Mouse (Mus musculus): ENCODE results near the gene Gm20696. TPM values are rescaled to one million over a fixed set of nuclear protein-coding genes. Genes with fewer than 3 reads are reported as not detected.

The Gm20696 gene
- polyA plus RNA-seq, 1 experiment, result 3.0 TPM

DNA sequence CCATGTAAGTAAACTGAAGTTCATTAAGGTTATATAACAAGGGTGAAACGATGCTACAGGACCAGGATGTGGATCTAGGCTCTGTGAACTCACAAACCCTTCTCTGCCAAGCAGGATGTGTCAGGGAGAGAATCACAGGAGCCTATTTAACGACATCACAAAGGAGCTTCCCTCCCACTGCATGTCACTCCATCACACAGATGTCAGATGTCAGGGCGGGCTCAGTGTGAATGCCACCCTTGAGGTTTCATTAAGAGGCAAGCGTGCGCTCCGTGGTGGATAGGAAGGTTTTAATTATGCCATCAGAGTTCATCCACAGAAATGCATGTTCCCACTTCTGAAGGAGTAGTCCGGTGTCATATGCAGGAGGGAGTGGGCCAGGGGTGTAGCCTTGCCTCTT is 60.5 kb downstream of the Gm20696 start:
- TF ChIP-seq POLR2A (IDR thresholded peaks at IDR 0.05; ENCODE audit: extremely low read depth, insufficient read depth, low read length), result no peak
- no peak overlapping the region for H3K4me3 ChIP-seq (ENCODE audit: insufficient read depth, low read length)
- peaks cover 2% of the 10 kb centered on the region; the same call in 1 of the 2 replicates for H3K4me1 ChIP-seq (ENCODE audit: control insufficient read depth, insufficient read depth, low read length)
- no peak overlapping the region for H3K27ac ChIP-seq (ENCODE audit: insufficient read depth, low read length)

DNA sequence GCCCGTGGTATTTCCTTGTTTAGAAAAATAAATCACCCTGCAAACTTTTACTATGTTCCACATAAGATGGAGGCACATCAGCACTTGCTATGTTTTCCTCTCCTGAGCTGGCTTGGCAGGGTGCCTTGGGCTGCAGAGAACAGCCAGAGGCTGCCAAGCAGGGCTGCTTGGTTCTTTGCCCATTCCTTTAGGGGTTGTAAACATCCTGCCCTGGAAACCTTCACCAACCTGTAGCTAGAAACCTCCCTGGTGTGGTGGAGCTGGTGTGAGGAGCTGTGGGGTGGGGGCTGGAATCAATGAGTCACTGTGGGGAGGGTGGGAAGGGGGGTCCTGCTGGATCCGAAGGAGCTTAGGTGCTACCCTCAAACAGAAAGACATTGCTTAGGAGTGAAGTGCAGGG is 61.8 kb downstream of the Gm20696 start:
- Histone ChIP-seq H3K27ac (ENCODE audit: insufficient read depth, low read length) (no peak overlapping the region), H3K4me1 (ENCODE audit: control insufficient read depth, insufficient read depth, low read length) (peaks cover 2% of the 10 kb centered on the region; the same call in 1 of the 2 replicates), H3K4me3 (ENCODE audit: insufficient read depth, low read length) (no peak overlapping the region)
- TF ChIP-seq CTCF (IDR thresholded peaks at IDR 0.05; ENCODE audit: extremely low read depth, insufficient read depth, low read length), result no peak
- no peak for TF ChIP-seq POLR2A (IDR thresholded peaks at IDR 0.05; ENCODE audit: extremely low read depth, insufficient read depth, low read length)

DNA sequence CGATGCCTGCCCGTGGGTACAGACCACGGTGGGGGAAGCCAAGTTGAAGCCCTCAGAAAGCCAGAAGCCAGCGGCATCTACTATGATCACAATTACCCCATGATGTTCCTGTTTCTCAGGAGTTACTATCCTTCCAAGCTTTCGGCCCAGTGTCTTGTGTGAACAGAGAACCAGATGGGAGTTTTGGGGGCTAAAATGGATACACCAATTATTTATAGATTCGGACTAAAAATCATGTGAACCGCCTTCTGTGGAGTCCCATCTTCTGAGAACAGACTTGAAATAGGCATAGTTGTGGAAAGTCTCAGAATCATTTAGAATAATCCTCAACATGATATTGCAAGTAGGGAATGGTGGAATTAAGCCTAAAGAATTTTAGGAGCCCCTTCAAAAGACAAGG is 64.2 kb downstream of the Gm20696 start:
- Histone ChIP-seq H3K4me3 (ENCODE audit: insufficient read depth, low read length) (no peak overlapping the region), H3K4me1 (ENCODE audit: control insufficient read depth, insufficient read depth, low read length) (peaks cover 2% of the 10 kb centered on the region; the same call in 1 of the 2 replicates), H3K27ac (ENCODE audit: insufficient read depth, low read length) (0 out of 2 replicates have a peak overlapping the region, but pooled peaks have one; percentile 2)
- TF ChIP-seq POLR2A (IDR thresholded peaks at IDR 0.05; ENCODE audit: extremely low read depth, insufficient read depth, low read length), result no peak
- TF ChIP-seq CTCF (IDR thresholded peaks at IDR 0.05; ENCODE audit: extremely low read depth, insufficient read depth, low read length), result no peak

DNA sequence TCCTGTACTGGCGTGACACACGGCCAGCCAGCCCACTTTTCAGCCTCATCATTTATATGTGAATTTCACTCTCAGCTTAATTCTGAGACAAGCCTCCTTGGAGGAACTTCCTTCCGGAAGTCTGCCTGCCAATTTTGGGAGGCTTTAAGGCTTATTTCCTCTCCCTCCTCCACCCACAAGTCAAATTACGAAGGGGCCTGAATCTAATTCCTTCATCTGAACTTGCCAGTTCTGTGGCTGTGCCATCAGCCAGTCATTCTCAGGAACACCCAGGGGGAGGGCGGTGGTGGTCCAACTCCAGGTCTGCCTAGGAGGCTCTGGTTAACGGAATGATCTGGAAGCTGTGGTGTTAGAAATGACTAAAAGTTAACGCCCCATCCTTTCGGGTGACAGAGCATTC is 65.7 kb downstream of the Gm20696 start:
- peaks cover 2% of the 10 kb centered on the region; the same call in 1 of the 2 replicates for H3K4me1 ChIP-seq (ENCODE audit: control insufficient read depth, insufficient read depth, low read length)
- H3K4me3 ChIP-seq (ENCODE audit: insufficient read depth, low read length), result no peak overlapping the region
- no peak overlapping the region for H3K27ac ChIP-seq (ENCODE audit: insufficient read depth, low read length)
- TF ChIP-seq POLR2A (IDR thresholded peaks at IDR 0.05; ENCODE audit: extremely low read depth, insufficient read depth, low read length) (no peak), CTCF (IDR thresholded peaks at IDR 0.05; ENCODE audit: extremely low read depth, insufficient read depth, low read length) (no peak)

DNA sequence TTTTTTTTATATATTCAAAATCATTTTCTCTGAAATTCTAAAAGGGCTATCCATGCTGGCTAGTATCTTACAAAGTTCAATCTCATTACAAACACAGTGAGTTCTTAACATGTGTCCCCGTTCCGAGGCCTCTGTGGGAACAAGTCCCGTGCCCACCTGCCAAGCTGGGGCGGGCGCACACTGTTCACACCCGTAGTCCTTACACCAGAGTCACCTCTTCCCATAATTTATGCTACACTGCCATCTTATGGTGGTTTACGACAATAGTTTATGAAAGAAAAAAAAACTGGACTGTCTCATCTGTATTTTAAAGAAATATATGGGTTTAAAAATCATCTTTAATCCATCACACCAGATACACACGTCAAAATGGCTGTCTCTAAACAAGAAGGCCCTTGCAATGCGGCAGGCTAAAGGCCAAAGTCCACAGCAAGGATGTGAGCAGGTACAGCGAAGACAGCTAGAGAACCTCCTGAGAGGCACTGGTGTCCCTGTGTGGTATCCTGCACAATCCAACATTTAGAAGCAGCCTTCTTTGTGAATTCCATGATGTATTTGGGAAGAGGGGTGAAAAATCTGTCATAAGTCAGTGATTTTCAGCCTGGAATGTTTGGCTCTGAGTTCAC is 66.3 kb downstream of the Gm20696 start:
- H3K4me3 ChIP-seq (ENCODE audit: insufficient read depth, low read length), result no peak overlapping the region
- TF ChIP-seq CTCF (IDR thresholded peaks at IDR 0.05; ENCODE audit: extremely low read depth, insufficient read depth, low read length) (peak; percentile 40; the same call in 1 of the 2 replicates), POLR2A (IDR thresholded peaks at IDR 0.05; ENCODE audit: extremely low read depth, insufficient read depth, low read length) (no peak)

GRCm38 (mm10) chr6:99599651-99600050 is 66.9 kb downstream of the Gm20696 start:
- no peak overlapping the region for H3K27ac ChIP-seq (ENCODE audit: insufficient read depth, low read length)
- no peak for TF ChIP-seq POLR2A (IDR thresholded peaks at IDR 0.05; ENCODE audit: extremely low read depth, insufficient read depth, low read length)
- no peak for TF ChIP-seq CTCF (IDR thresholded peaks at IDR 0.05; ENCODE audit: extremely low read depth, insufficient read depth, low read length)
- peaks cover 5% of the 10 kb centered on the region; the same call in 1 of the 2 replicates for H3K4me1 ChIP-seq (ENCODE audit: control insufficient read depth, insufficient read depth, low read length)
- no peak overlapping the region for H3K4me3 ChIP-seq (ENCODE audit: insufficient read depth, low read length)

More for the DNA sequence above, 66.3 kb downstream of the Gm20696 start:
- Histone ChIP-seq H3K27ac (ENCODE audit: insufficient read depth, low read length) (no peak overlapping the region), H3K4me1 (ENCODE audit: control insufficient read depth, insufficient read depth, low read length) (peaks cover 2% of the 10 kb centered on the region; the same call in 1 of the 2 replicates)

GRCm38 (mm10) chr6:99599229-99599628 is 67.4 kb downstream of the Gm20696 start:
- no peak overlapping the region for H3K4me3 ChIP-seq (ENCODE audit: insufficient read depth, low read length)
- peaks cover 5% of the 10 kb centered on the region; the same call in 1 of the 2 replicates for H3K4me1 ChIP-seq (ENCODE audit: control insufficient read depth, insufficient read depth, low read length)
- TF ChIP-seq POLR2A (IDR thresholded peaks at IDR 0.05; ENCODE audit: extremely low read depth, insufficient read depth, low read length), result no peak
- TF ChIP-seq CTCF (IDR thresholded peaks at IDR 0.05; ENCODE audit: extremely low read depth, insufficient read depth, low read length), result no peak
- H3K27ac ChIP-seq (ENCODE audit: insufficient read depth, low read length), result no peak overlapping the region

GRCm38 (mm10) chr6:99577040-99577439 is 89.6 kb downstream of the Gm20696 start:
- H3K27ac ChIP-seq (ENCODE audit: insufficient read depth, low read length), result no peak overlapping the region
- TF ChIP-seq POLR2A (IDR thresholded peaks at IDR 0.05; ENCODE audit: extremely low read depth, insufficient read depth, low read length), result no peak
- H3K4me1 ChIP-seq (ENCODE audit: control insufficient read depth, insufficient read depth, low read length), result peaks cover 6% of the 10 kb centered on the region
- H3K4me3 ChIP-seq (ENCODE audit: insufficient read depth, low read length), result no peak overlapping the region

DNA sequence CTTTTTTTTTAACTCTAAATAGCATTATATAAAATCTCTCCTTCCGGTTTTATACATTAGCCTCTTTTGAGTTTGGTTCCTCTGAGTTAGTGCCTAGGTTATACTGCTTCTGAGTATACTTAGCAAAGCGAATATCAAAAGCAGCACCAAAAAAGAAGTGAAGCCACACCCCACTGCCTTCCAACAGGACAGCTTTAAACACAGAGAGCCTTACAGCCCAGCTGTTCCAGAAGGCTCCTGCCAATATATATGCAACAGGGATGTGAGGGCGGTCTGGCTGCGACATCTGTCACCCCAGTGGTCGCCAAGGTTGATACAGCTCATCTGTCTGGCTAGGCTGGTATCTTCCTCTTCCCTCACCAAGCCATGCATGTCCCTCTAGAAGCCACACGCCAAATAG is 91.0 kb downstream of the Gm20696 start:
- Histone ChIP-seq H3K27ac (ENCODE audit: insufficient read depth, low read length) (no peak overlapping the region), H3K4me3 (ENCODE audit: insufficient read depth, low read length) (no peak overlapping the region), H3K4me1 (ENCODE audit: control insufficient read depth, insufficient read depth, low read length) (peaks cover 6% of the 10 kb centered on the region)
- TF ChIP-seq POLR2A (IDR thresholded peaks at IDR 0.05; ENCODE audit: extremely low read depth, insufficient read depth, low read length) (no peak), CTCF (IDR thresholded peaks at IDR 0.05; ENCODE audit: extremely low read depth, insufficient read depth, low read length) (no peak)

- Histone ChIP-seq H3K4me3 (ENCODE audit: insufficient read depth, low read length) (no peak overlapping the region), H3K4me1 (ENCODE audit: control insufficient read depth, insufficient read depth, low read length) (peaks cover 6% of the 10 kb centered on the region), H3K27ac (ENCODE audit: insufficient read depth, low read length) (no peak overlapping the region)
- TF ChIP-seq POLR2A (IDR thresholded peaks at IDR 0.05; ENCODE audit: extremely low read depth, insufficient read depth, low read length), result no peak
- no peak for TF ChIP-seq CTCF (IDR thresholded peaks at IDR 0.05; ENCODE audit: extremely low read depth, insufficient read depth, low read length)
Observed at GRCm38 (mm10) chr6:99573343-99573742, 93.3 kb downstream of the Gm20696 start.
